Mouse (Mus musculus): ENCODE measurements around the gene Fhod1. TPM values are rescaled to one million over a fixed set of nuclear protein-coding genes. Genes with fewer than 3 reads are reported as not detected.

The Fhod1 gene
- polyA plus RNA-seq, 1 experiment from 2014 or later = 12.7 TPM

DNA sequence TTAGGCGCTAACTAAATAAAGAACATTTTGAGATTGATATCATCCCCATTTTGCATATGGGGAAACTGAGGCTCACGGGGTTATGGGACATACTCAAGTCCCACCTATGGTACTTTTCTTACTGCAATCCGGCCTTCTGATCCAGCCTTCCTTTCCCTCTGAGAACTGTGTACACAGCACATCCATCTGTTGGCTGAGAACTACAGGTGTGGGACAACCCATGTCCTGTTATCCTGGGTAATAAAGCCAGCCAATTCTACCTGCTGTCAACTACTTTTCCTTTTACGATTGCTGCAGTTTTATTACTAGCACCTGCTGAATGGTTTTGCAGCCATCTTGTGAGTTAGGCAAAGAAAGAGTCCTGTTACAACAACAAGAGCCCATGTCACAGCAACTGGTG, 6.8 kb upstream of the Fhod1 start:
- ATAC-seq (ENCODE audit: low read depth) = no peak
- Histone ChIP-seq H3K27me3 (ENCODE audit: control insufficient read depth, insufficient read depth, low read depth, low read length) (no peaks in the 10 kb centered on the region; the same call in 1 of the 2 replicates), H3K4me2 (ENCODE audit: low read depth, low read length) (no peak overlapping the region), H3K27ac (ENCODE audit: low read length) (no peak overlapping the region), H3K9ac (ENCODE audit: low read length) (no peak overlapping the region), H3K9me3 (ENCODE audit: control insufficient read depth, low read length) (no peaks in the 10 kb centered on the region), H3K4me3 (ENCODE audit: low read length) (no peak overlapping the region), H3K36me3 (ENCODE audit: control insufficient read depth, insufficient read depth, low read length) (no peaks in the 10 kb centered on the region; the same call in 1 of the 2 replicates), H3K4me1 (replicated peaks; ENCODE audit: control insufficient read depth, insufficient read depth, low read length) (peaks cover 3% of the 10 kb centered on the region; the same call in 1 of the 2 replicates)
- 90% methylated on average over 4 of the region's 4 CpGs for WGBS

DNA sequence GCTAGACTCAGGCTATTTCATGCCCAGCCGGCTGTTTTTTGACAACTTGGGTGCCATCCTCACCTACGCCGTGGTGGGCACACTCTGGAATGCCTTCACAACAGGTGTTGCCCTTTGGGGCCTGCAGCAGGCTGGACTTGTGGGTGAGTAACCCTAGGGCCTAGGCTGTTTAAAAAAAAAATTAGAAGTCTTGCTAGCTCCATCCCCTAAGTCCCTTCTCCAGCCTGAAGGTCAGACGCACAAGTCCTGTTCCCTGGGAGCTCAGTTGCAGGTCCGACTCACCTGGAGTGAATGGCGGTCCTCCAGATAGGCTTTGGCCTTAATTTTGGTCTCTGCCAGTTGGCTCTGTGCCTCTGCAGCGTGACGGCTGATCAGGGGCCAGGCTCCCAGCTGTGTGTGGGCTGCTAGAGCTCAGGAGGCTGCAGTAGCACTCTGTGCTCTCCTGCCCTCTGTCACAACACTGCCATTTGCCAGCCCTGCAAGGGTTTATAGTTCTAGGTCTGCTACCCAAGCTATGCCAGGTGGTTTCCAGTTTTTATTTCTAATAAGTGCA, 5.9 kb upstream of the Fhod1 start:
- no peak for ATAC-seq (ENCODE audit: low read depth)
- H3K9me3 ChIP-seq (ENCODE audit: control insufficient read depth, low read length) = no peaks in the 10 kb centered on the region
- WGBS = 67% methylated on average over 8 of the region's 8 CpGs
- no peaks in the 10 kb centered on the region; the same call in 1 of the 2 replicates for H3K36me3 ChIP-seq (ENCODE audit: control insufficient read depth, insufficient read depth, low read length)
- H3K9ac ChIP-seq (ENCODE audit: low read length) = no peak overlapping the region
- H3K27me3 ChIP-seq (ENCODE audit: control insufficient read depth, insufficient read depth, low read depth, low read length) = no peaks in the 10 kb centered on the region; the same call in 1 of the 2 replicates
- no peak overlapping the region for H3K27ac ChIP-seq (ENCODE audit: low read length)
- peaks cover 3% of the 10 kb centered on the region; the same call in 1 of the 2 replicates for H3K4me1 ChIP-seq (replicated peaks; ENCODE audit: control insufficient read depth, insufficient read depth, low read length)
- no peak overlapping the region for H3K4me3 ChIP-seq (ENCODE audit: low read length)
- no peak overlapping the region for H3K4me2 ChIP-seq (ENCODE audit: low read depth, low read length)

DNA sequence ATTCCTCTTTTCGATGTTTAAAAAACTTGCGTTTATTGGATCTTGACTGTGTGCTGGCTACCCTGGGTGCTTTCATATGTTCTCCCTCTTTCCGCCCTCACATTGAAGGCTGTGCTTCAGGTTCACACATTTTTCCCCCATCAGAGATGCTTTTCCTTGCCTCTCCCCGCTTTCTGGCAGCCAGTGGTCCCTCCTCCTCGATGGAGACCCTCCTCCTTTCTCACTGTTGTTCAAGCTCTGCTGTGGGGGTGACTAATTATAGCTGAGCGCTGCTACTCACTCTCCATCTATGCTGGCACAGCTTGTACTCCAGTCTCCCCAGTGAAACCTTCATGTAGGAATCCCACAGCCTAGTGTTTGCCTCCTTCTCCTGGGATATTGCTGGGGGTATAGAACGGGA, 2.4 kb upstream of the Fhod1 start:
- H3K4me2 ChIP-seq (ENCODE audit: low read depth, low read length) = peak overlapping the region; percentile 92
- H3K9me3 ChIP-seq (ENCODE audit: control insufficient read depth, low read length) = no peaks in the 10 kb centered on the region
- H3K27me3 ChIP-seq (ENCODE audit: control insufficient read depth, insufficient read depth, low read depth, low read length) = no peaks in the 10 kb centered on the region; the same call in 1 of the 2 replicates
- H3K4me3 ChIP-seq (ENCODE audit: low read length) = peak overlapping the region; percentile 91
- H3K9ac ChIP-seq (ENCODE audit: low read length) = peak overlapping the region; percentile 25
- 31% methylated on average over 7 of the region's 7 CpGs for WGBS
- ATAC-seq (ENCODE audit: low read depth) = no peak
- H3K36me3 ChIP-seq (ENCODE audit: control insufficient read depth, insufficient read depth, low read length) = no peaks in the 10 kb centered on the region
- H3K4me1 ChIP-seq (replicated peaks; ENCODE audit: control insufficient read depth, insufficient read depth, low read length) = peaks cover 10% of the 10 kb centered on the region
- H3K27ac ChIP-seq (ENCODE audit: low read length) = 0 out of 2 replicates have a peak overlapping the region, but pooled peaks have one; percentile 3

DNA sequence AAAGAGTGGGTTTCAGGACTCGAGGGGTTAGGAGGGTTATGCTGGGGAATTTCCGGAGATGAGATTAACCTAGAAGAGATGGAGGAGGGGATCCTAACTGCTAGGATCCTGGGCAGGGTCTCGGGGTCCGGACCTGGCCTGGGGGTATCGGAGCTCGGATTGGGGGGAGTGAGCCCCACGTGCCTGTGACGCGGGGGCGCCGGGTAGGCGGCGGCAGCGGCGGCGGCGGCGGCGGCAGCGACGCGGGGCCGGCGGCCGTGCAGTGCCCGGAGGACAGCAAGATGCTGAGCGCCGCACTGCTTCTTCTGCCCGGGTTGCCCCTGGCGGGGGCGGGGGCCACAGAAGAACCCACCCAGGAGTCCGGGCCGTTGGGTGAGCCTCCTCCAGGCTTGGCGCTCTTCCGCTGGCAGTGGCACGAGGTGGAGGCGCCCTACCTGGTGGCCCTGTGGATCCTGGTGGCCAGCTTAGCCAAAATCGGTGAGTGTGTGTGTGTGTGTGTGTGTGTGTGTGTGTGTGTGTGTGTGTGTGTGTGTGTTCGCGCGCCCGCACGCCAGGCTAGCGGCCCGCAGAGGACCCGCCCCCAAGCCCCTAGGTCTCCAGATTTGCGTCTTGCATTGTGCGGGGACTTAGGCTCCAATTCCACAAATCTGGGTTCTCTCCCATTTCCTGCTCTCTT, 1.5 kb upstream of the Fhod1 start:
- Histone ChIP-seq H3K9me3 (ENCODE audit: control insufficient read depth, low read length) (no peaks in the 10 kb centered on the region), H3K27ac (ENCODE audit: low read length) (peak overlapping the region; percentile 92), H3K27me3 (ENCODE audit: control insufficient read depth, insufficient read depth, low read depth, low read length) (no peaks in the 10 kb centered on the region; the same call in 1 of the 2 replicates), H3K4me3 (ENCODE audit: low read length) (peak overlapping the region; percentile 91), H3K36me3 (ENCODE audit: control insufficient read depth, insufficient read depth, low read length) (no peaks in the 10 kb centered on the region), H3K9ac (ENCODE audit: low read length) (peak overlapping the region; percentile 71), H3K4me1 (replicated peaks; ENCODE audit: control insufficient read depth, insufficient read depth, low read length) (peaks cover 19% of the 10 kb centered on the region), H3K4me2 (ENCODE audit: low read depth, low read length) (peak overlapping the region; percentile 92)
- no peak for ATAC-seq (ENCODE audit: low read depth)
- under 1% methylated on average over 42 of the region's 48 CpGs for WGBS

DNA sequence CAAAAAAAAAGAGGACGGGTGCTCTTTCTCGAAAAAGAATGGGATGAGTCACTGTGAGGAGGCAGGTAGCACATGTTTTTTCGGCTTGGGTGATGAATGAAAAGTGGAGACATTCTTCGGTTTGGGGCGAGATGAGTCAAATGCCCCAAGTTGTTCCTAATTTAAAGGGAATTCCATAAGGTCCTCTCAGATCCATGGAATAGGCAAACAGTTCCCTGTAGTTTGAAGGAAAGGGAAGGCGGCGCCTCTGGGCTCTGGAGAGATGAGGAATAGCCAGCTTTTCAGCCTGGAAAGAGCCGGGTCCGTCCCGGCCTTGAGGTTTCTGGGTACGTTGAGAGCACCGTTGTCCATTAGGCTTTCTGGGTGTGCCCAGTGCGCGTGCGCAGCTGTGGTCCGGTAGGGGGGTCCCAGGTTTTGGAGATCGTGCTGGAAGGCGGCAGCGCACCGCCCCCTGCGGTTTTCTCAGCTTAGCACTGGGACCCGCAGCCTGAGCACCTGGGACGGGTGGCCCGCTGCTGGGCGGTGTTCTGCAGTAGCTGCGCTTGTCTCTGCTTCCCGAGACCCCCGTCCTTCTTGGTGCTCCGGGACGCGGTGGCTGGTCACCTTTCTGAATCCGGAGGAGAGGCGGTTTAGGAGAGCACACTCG, 820 bp upstream of the Fhod1 start, which contains the start of gene Slc9a5:
TSS of gene Slc9a5 (plus strand) at position 394 of the 646 bp plus-strand sequence.
- ATAC-seq (ENCODE audit: low read depth) = 0 out of 2 replicates have a peak, but pooled peaks have one; percentile 1
- peaks cover 22% of the 10 kb centered on the region for H3K4me1 ChIP-seq (replicated peaks; ENCODE audit: control insufficient read depth, insufficient read depth, low read length)

DNA sequence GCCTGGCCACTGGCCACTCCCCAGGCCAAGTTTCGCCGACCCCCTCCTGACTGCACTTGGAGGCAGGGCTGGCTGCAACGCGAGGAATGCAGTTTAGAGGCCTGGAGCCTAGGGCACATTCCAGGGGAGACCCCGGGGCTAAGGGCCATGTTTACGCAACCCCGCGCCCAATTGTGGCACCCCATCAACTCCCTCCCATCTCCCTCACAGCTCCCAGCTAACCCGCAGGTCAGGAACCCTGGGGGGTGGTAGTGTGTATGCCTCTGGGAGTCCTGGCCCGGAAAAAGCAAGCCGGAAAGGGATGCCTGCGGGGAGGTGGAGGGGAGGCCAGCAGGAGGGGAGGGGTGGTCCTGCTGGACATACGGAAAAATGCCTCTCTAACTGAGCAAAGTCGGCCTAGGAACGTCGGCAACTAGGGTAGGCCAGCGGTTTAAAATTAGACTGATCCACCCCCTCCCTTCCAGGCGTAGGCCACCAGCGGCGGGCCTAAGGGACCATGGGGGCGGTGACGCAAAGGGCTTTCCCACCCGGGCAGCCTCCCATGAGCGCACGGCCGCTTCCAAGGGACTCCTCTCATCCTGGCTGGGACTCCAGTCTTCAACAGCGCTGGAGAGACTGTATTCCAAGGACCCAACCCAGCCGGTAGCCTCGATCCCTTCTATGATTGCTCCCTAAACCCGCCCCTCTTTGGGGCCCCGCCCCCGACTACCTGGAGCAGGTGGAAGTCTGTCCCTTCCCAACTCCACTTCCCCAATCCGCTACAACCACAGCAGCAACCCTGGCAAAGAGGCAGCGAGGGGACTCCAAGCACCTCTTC, 934 bp downstream of the Fhod1 start:
- Histone ChIP-seq H3K4me2 (ENCODE audit: low read depth, low read length) (peak overlapping the region; percentile 92), H3K36me3 (ENCODE audit: control insufficient read depth, insufficient read depth, low read length) (0 out of 2 replicates have a peak, but pooled peaks cover 4% of the 10 kb centered on the region), H3K4me1 (replicated peaks; ENCODE audit: control insufficient read depth, insufficient read depth, low read length) (peaks cover 38% of the 10 kb centered on the region), H3K9ac (ENCODE audit: low read length) (peak overlapping the region; percentile 96), H3K27me3 (ENCODE audit: control insufficient read depth, insufficient read depth, low read depth, low read length) (no peaks in the 10 kb centered on the region; the same call in 1 of the 2 replicates), H3K4me3 (ENCODE audit: low read length) (peak overlapping the region; percentile 91), H3K9me3 (ENCODE audit: control insufficient read depth, low read length) (no peaks in the 10 kb centered on the region), H3K27ac (ENCODE audit: low read length) (peak overlapping the region; percentile 98)
- 1% methylated on average over 29 of the region's 34 CpGs for WGBS
- ATAC-seq (ENCODE audit: low read depth) = peak; percentile 64

More for the DNA sequence above, 820 bp upstream of the Fhod1 start, which contains the start of gene Slc9a5:
- Histone ChIP-seq H3K4me3 (ENCODE audit: low read length) (peak within 1 kb of the TSS; percentile 91), H3K27ac (ENCODE audit: low read length) (peak within 1 kb of the TSS; percentile 98), H3K4me2 (ENCODE audit: low read depth, low read length) (peak within 1 kb of the TSS; percentile 92), H3K9me3 (ENCODE audit: control insufficient read depth, low read length) (no peaks in the 10 kb centered on the region), H3K9ac (ENCODE audit: low read length) (peak within 1 kb of the TSS; percentile 96), H3K36me3 (ENCODE audit: control insufficient read depth, insufficient read depth, low read length) (no peaks in the 10 kb centered on the region), H3K27me3 (ENCODE audit: control insufficient read depth, insufficient read depth, low read depth, low read length) (no peaks in the 10 kb centered on the region; the same call in 1 of the 2 replicates)
- under 1% methylated on average over 34 of the region's 34 CpGs for WGBS

DNA sequence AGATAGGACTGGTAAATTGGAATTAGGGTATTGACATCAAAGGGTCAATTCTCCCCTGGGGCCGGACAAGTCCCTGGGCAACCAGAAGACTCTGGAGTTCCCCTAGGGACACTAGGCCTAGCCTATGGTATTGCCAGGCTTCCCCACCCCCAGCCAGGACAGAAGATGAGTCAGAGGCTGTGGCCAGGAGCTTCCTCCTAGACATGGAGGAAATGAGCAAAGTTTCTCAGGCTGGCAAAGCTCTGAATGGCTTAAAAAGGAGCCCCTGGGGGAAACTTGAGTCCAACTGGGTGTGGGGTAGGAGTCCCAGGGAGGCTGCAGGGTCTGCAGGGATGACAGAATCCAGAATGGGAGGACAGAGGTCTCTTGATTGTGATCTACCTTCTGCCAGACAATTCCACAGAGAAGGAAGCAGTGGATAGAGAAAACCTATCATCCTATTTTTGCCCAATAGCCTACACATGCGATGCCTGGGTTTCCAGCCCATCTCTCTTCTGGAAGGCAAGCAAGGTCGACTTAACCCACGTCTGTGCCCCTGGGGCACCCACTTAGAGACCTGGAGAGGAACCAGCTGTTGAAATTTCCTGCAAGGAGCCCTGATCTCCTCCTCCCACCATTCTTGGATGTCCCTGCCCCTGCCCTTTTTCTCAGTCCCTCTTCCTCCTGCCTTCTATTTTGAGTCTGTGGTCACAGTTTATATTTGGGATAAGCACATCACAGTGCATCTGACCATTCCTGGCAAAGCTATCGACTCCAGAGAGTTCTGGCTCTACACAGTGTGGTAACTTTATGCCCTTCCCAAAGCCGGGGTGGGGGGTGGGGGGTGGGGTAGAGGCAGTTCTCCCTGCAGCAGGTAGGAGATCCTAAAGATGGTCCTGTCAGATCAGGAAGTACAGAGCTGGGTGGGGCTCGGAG, 2.4 kb downstream of the Fhod1 start:
- H3K9ac ChIP-seq (ENCODE audit: low read length) = peak overlapping the region; percentile 96
- peaks cover 49% of the 10 kb centered on the region for H3K4me1 ChIP-seq (replicated peaks; ENCODE audit: control insufficient read depth, insufficient read depth, low read length)
- no peak for ATAC-seq (ENCODE audit: low read depth)
- H3K4me3 ChIP-seq (ENCODE audit: low read length) = peak overlapping the region; percentile 91
- 23% methylated on average over 7 of the region's 7 CpGs for WGBS
- peak overlapping the region; percentile 98 for H3K27ac ChIP-seq (ENCODE audit: low read length)
- peak overlapping the region; percentile 92 for H3K4me2 ChIP-seq (ENCODE audit: low read depth, low read length)
- no peaks in the 10 kb centered on the region for H3K27me3 ChIP-seq (ENCODE audit: control insufficient read depth, insufficient read depth, low read depth, low read length)
- H3K9me3 ChIP-seq (ENCODE audit: control insufficient read depth, low read length) = no peaks in the 10 kb centered on the region
- 0 out of 2 replicates have a peak, but pooled peaks cover 4% of the 10 kb centered on the region for H3K36me3 ChIP-seq (ENCODE audit: control insufficient read depth, insufficient read depth, low read length)

All from lung, embryonic 16.5 days (tissue).